Mouse (Mus musculus) cerebellum, postnatal 4 days (tissue): ENCODE results near the gene Macrod1.

ENCODE experiments used
- DNase-seq, 2 experiments: peaks; one replicate each; pipeline ENCODE4 v3.0.0; 2022; ENCODE audit warnings: low spot score in 2 of 2, mixed read lengths in 1 of 2

Macrod1 gene

GRCm38 (mm10) chr19:7168423-7168822, 111.8 kb downstream of the Macrod1 start:
- DNase-seq: no peak

- DNase-seq: no peak
Measured at GRCm38 (mm10) chr19:7170916-7171315, 114.3 kb downstream of the Macrod1 start.

- no peak for DNase-seq
Measured at GRCm38 (mm10) chr19:7171447-7171846, 114.8 kb downstream of the Macrod1 start.

- DNase-seq: peak in 1 of 2 experiments; percentile 71
Measured at GRCm38 (mm10) chr19:7172051-7172866, 115.6 kb downstream of the Macrod1 start.

- DNase-seq: no peak
Measured at GRCm38 (mm10) chr19:7176041-7176696, 119.6 kb downstream of the Macrod1 start.

GRCm38 (mm10) chr19:7177804-7178511, 121.3 kb downstream of the Macrod1 start:
- no peak for DNase-seq

- no peak for DNase-seq
Measured at GRCm38 (mm10) chr19:7178841-7179452, 122.3 kb downstream of the Macrod1 start.

GRCm38 (mm10) chr19:7180756-7181405, 124.3 kb downstream of the Macrod1 start:
- DNase-seq: peak in 1 of 2 experiments; percentile 40

GRCm38 (mm10) chr19:7181496-7181895, 124.9 kb downstream of the Macrod1 start:
- no peak for DNase-seq

- DNase-seq: peak; percentile 97 to 99
Measured at GRCm38 (mm10) chr19:7182273-7182949, 125.8 kb downstream of the Macrod1 start.

- no peak for DNase-seq
Measured at GRCm38 (mm10) chr19:7183419-7183818, 126.8 kb downstream of the Macrod1 start.

- no peak for DNase-seq
Measured at GRCm38 (mm10) chr19:7185059-7185458, 128.4 kb downstream of the Macrod1 start.

- no peak for DNase-seq
Measured at GRCm38 (mm10) chr19:7185715-7186291, 129.2 kb downstream of the Macrod1 start.

- DNase-seq: no peak
Measured at GRCm38 (mm10) chr19:7187157-7187556, 130.5 kb downstream of the Macrod1 start.

GRCm38 (mm10) chr19:7189026-7189425, 132.4 kb downstream of the Macrod1 start:
- no peak for DNase-seq

- DNase-seq: no peak
Measured at GRCm38 (mm10) chr19:7190986-7191385, 134.4 kb downstream of the Macrod1 start.

- no peak for DNase-seq
Measured at GRCm38 (mm10) chr19:7191639-7192038, 135.0 kb downstream of the Macrod1 start.

- no peak for DNase-seq
Measured at GRCm38 (mm10) chr19:7192561-7192967, 136.0 kb downstream of the Macrod1 start.

- peak in 1 of 2 experiments; percentile 74 for DNase-seq
Measured at GRCm38 (mm10) chr19:7195900-7196728, 139.5 kb downstream of the Macrod1 start.
